Mouse (Mus musculus): ENCODE data around the gene Trrap.

GRCm38 (mm10) chr5:144761161-144761868 is 6.2 kb upstream of the Trrap start, which contains the start of gene Tmem130:
- no peak for TF ChIP-seq CTCF (conservative IDR thresholded peaks at IDR 0.05; ENCODE audit: low read length)
- no peak for TF ChIP-seq POU5F1 (IDR thresholded peaks at IDR 0.05; ENCODE audit: borderline replicate concordance, low read length)
- no peak for TF ChIP-seq NANOG (IDR thresholded peaks at IDR 0.05; ENCODE audit: borderline replicate concordance, low read length)
